Mouse (Mus musculus) MEL (cell line): ENCODE data around the gene Bora.

Experiments used
- CHD1 ChIP-seq: IDR thresholded peaks from 2 replicates; pipeline ENCODE4 v1.6.1; 2012; ENCODE audit warnings: low read depth, mild to moderate bottlenecking, inconsistent platforms, low read length, improper control_type of control experiment
- CTCF ChIP-seq, 3 experiments: IDR thresholded peaks in 2 of 3; conservative IDR thresholded peaks in 1 of 3; 2 replicates each; pipeline ENCODE4 v1.5.1; 2011 to 2012; ENCODE audit warnings: low read length in 3 of 3, low read depth in 2 of 3, mild to moderate bottlenecking in 2 of 3, improper control_type of control experiment in 1 of 3, inconsistent platforms in 1 of 3, mixed read lengths in 1 of 3, moderate library complexity in 1 of 3; ENCODE audit not compliant: control insufficient read depth in 1 of 3, insufficient read depth in 1 of 3, poor library complexity in 1 of 3, severe bottlenecking in 1 of 3
- GATA1 ChIP-seq: IDR thresholded peaks from 2 replicates; pipeline ENCODE4 v1.6.1; 2011; ENCODE audit warnings: low read depth, low read length, improper control_type of control experiment
- KAT2A ChIP-seq: conservative IDR thresholded peaks from 2 replicates; pipeline ENCODE4 v1.6.1; 2012; ENCODE audit warnings: low read depth, low read length, improper control_type of control experiment, inconsistent platforms
- MYB ChIP-seq: IDR thresholded peaks from 2 replicates; pipeline ENCODE4 v1.6.1; 2011; ENCODE audit warnings: mild to moderate bottlenecking, low read depth, low read length, improper control_type of control experiment
- POLR2A ChIP-seq, 2 experiments: IDR thresholded peaks; 2 replicates each; pipeline ENCODE4 v1.6.1; 2011 to 2012; ENCODE audit warnings: low read length in 2 of 2, mild to moderate bottlenecking in 2 of 2, control low read depth in 1 of 2, improper control_type of control experiment in 1 of 2, low read depth in 1 of 2, moderate library complexity in 1 of 2; ENCODE audit not compliant: control insufficient read depth in 1 of 2, insufficient read depth in 1 of 2, poor library complexity in 1 of 2
- POLR2AphosphoS2 ChIP-seq: IDR thresholded peaks from 2 replicates; pipeline ENCODE4 v1.6.1; 2011; ENCODE audit warnings: low read length, improper control_type of control experiment
- RAD21 ChIP-seq: IDR thresholded peaks from 2 replicates; pipeline ENCODE4 v1.6.1; 2011; ENCODE audit warnings: mild to moderate bottlenecking, low read depth, low read length, improper control_type of control experiment
- SIN3A ChIP-seq: IDR thresholded peaks from 2 replicates; pipeline ENCODE4 v1.6.1; 2012; ENCODE audit warnings: low read length, improper control_type of control experiment, inconsistent platforms
- TAL1 ChIP-seq: IDR thresholded peaks from 2 replicates; pipeline ENCODE4 v1.6.1; 2012; ENCODE audit warnings: mild to moderate bottlenecking, inconsistent platforms, low read length, moderate library complexity, mixed read lengths
- USF1 ChIP-seq: IDR thresholded peaks from 2 replicates; pipeline ENCODE4 v1.6.1; 2014; ENCODE audit warnings: low read depth, mild to moderate bottlenecking, inconsistent platforms, low read length, improper control_type of control experiment, moderate library complexity
- ZKSCAN1 ChIP-seq: IDR thresholded peaks from 2 replicates; pipeline ENCODE4 v1.6.1; 2012; ENCODE audit warnings: low read depth, mild to moderate bottlenecking, inconsistent platforms, low read length, improper control_type of control experiment, moderate library complexity
- ZMIZ1 ChIP-seq: IDR thresholded peaks from 2 replicates; pipeline ENCODE4 v1.6.1; 2012; ENCODE audit warnings: low read depth, mild to moderate bottlenecking, inconsistent platforms, low read length, improper control_type of control experiment, moderate library complexity

- TF ChIP-seq ZMIZ1, result no peak
- no peak for TF ChIP-seq POLR2A (IDR thresholded peaks at IDR 0.05; ENCODE audit: control insufficient read depth in 1 of 2, insufficient read depth in 1 of 2, low read depth in 1 of 2, low read length in 2 of 2, poor library complexity in 1 of 2)
- TF ChIP-seq MYB, result no peak
- TF ChIP-seq ZKSCAN1, result no peak
- TF ChIP-seq POLR2AphosphoS2, result no peak
- peak; percentile 84; the same call in 1 of the 2 replicates for TF ChIP-seq SIN3A
- peak; percentile 60; the same call in 1 of the 2 replicates for TF ChIP-seq CHD1
- no peak for TF ChIP-seq TAL1
- TF ChIP-seq USF1, result no peak
- TF ChIP-seq CTCF (IDR thresholded peaks at IDR 0.05 in 2 of 3, conservative IDR thresholded peaks at IDR 0.05 in 1 of 3; ENCODE audit: control insufficient read depth in 1 of 3, insufficient read depth in 1 of 3, low read depth in 2 of 3, low read length in 3 of 3, poor library complexity in 1 of 3, severe bottlenecking in 1 of 3), result no peak
- TF ChIP-seq RAD21, result no peak
- TF ChIP-seq GATA1, result no peak
- TF ChIP-seq KAT2A, result 0 out of 2 replicates have a peak, but pooled peaks have one; percentile 48
Observed at GRCm38 (mm10) chr14:99099967-99100587, 54.1 kb downstream of the Bora start.
